Mouse (Mus musculus): ENCODE measurements at regions not wholly inside any gene's neighbourhood (a gene's known extent, or its start where the extent isn't known, plus 50 kb on each side); places are given as distances from the start of the nearest gene placed in this dataset.

- no peaks in the 10 kb centered on the region for H3K4me1 ChIP-seq (ENCODE audit: control insufficient read depth, insufficient read depth, low read length)
- no peak overlapping the region for H3K4me3 ChIP-seq (replicated peaks; ENCODE audit: control insufficient read depth, low read depth, low read length)
- no peak overlapping the region for H3K27ac ChIP-seq (ENCODE audit: control insufficient read depth, insufficient read depth, low read depth, low read length, poor library complexity)
- TF ChIP-seq CTCF (IDR thresholded peaks at IDR 0.05; ENCODE audit: control insufficient read depth, insufficient read depth, low read length) (no peak), POLR2A (IDR thresholded peaks at IDR 0.05; ENCODE audit: borderline replicate concordance, control insufficient read depth, low read depth, low read length) (no peak)
Observed at GRCm38 (mm10) chr12:16222205-16222604, 388.6 kb downstream of the Lpin1 start.

DNA sequence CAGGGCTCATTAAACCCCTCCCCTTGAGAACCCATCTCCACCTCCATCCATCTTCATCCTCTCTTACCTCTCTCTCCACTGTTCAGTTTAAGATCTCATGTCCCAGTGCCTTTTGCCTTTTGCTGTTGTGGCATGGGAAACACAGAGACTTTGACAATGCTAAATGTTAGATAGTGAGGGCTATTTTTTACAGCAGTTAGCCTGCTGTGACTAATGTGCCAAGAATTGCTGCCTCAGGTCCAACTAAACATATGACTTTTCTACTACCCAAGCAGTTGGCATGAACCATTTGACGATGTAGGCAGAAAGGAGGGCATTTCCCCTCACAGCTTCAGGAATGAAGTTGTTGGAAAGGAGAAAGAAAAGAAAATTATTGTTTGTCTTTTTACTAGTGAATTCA lies 389.6 kb downstream of the Lpin1 start:
- Histone ChIP-seq H3K4me3 (replicated peaks; ENCODE audit: control insufficient read depth, low read depth, low read length) (no peak overlapping the region), H3K4me1 (ENCODE audit: control insufficient read depth, insufficient read depth, low read length) (no peaks in the 10 kb centered on the region), H3K27ac (ENCODE audit: control insufficient read depth, insufficient read depth, low read depth, low read length, poor library complexity) (no peak overlapping the region)
- WGBS: 83% methylated on average over 1 of the region's 1 CpGs
- TF ChIP-seq POLR2A (IDR thresholded peaks at IDR 0.05; ENCODE audit: borderline replicate concordance, control insufficient read depth, low read depth, low read length) (no peak), CTCF (IDR thresholded peaks at IDR 0.05; ENCODE audit: control insufficient read depth, insufficient read depth, low read length) (no peak)

DNA sequence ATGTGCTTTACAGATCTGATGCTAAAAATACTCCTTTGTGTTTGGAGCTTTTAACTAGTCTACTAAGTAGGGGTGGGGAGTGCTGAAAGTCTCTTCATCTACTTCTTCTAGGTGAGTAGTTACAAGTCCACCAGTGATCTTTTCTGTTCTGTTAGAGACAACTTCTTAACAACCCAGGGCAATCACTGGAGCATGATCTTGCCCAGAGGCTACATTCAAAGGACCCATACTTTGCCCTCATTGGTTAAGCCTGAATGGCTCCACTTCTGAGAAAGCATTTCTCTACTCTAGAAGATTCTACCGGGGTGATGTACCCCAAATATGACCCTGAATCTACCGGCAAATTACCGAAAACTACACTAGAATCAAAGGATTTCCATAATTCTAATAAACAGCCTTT lies 390.2 kb downstream of the Lpin1 start:
- TF ChIP-seq CTCF (IDR thresholded peaks at IDR 0.05; ENCODE audit: control insufficient read depth, insufficient read depth, low read length) (no peak), POLR2A (IDR thresholded peaks at IDR 0.05; ENCODE audit: borderline replicate concordance, control insufficient read depth, low read depth, low read length) (no peak)
- Histone ChIP-seq H3K27ac (ENCODE audit: control insufficient read depth, insufficient read depth, low read depth, low read length, poor library complexity) (no peak overlapping the region), H3K4me3 (replicated peaks; ENCODE audit: control insufficient read depth, low read depth, low read length) (no peak overlapping the region), H3K4me1 (ENCODE audit: control insufficient read depth, insufficient read depth, low read length) (no peaks in the 10 kb centered on the region)
- WGBS: 85% methylated on average over 3 of the region's 3 CpGs

DNA sequence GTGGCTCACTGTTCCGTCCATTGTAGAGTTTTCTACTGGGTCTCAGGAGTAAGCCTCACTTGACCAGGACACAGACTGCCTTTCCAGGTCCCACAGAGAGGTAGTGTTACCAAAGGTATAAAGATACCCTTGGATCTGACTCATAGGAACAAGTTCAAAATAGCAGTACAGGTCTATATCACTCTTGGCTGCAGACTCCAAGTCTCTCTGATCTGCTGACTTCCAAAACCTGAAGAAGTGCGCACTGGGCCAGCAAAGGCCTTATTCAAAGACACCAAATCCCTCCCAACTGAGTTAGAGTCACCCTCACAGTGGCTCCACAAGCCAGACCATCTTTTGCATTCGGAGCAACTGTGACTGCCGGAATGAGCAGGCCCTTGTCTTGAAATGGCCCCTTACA lies 391.9 kb downstream of the Lpin1 start:
- no peak overlapping the region for H3K4me3 ChIP-seq (replicated peaks; ENCODE audit: control insufficient read depth, low read depth, low read length)
- WGBS: 86% methylated on average over 4 of the region's 4 CpGs

GRCm38 (mm10) chr12:16210553-16210952 lies 393.8 kb upstream of the Trib2 start:
- H3K27ac ChIP-seq (ENCODE audit: control insufficient read depth, insufficient read depth, low read depth, low read length, poor library complexity): no peak overlapping the region
- H3K4me3 ChIP-seq (replicated peaks; ENCODE audit: control insufficient read depth, low read depth, low read length): no peak overlapping the region
- no peak for TF ChIP-seq POLR2A (IDR thresholded peaks at IDR 0.05; ENCODE audit: borderline replicate concordance, control insufficient read depth, low read depth, low read length)
- no peaks in the 10 kb centered on the region for H3K4me1 ChIP-seq (ENCODE audit: control insufficient read depth, insufficient read depth, low read length)
- 15% methylated on average over 4 of the region's 4 CpGs for whole genome bisulfite sequencing

More for the DNA sequence above, 391.9 kb downstream of the Lpin1 start:
- H3K27ac ChIP-seq (ENCODE audit: control insufficient read depth, insufficient read depth, low read depth, low read length, poor library complexity): no peak overlapping the region
- TF ChIP-seq POLR2A (IDR thresholded peaks at IDR 0.05; ENCODE audit: borderline replicate concordance, control insufficient read depth, low read depth, low read length) (no peak), CTCF (IDR thresholded peaks at IDR 0.05; ENCODE audit: control insufficient read depth, insufficient read depth, low read length) (no peak)
- H3K4me1 ChIP-seq (ENCODE audit: control insufficient read depth, insufficient read depth, low read length): no peaks in the 10 kb centered on the region

GRCm38 (mm10) chr12:16210111-16210510 lies 393.4 kb upstream of the Trib2 start:
- 74% methylated on average over 2 of the region's 2 CpGs for WGBS
- no peak for TF ChIP-seq POLR2A (IDR thresholded peaks at IDR 0.05; ENCODE audit: borderline replicate concordance, control insufficient read depth, low read depth, low read length)
- TF ChIP-seq CTCF (IDR thresholded peaks at IDR 0.05; ENCODE audit: control insufficient read depth, insufficient read depth, low read length): no peak
- H3K27ac ChIP-seq (ENCODE audit: control insufficient read depth, insufficient read depth, low read depth, low read length, poor library complexity): no peak overlapping the region

DNA sequence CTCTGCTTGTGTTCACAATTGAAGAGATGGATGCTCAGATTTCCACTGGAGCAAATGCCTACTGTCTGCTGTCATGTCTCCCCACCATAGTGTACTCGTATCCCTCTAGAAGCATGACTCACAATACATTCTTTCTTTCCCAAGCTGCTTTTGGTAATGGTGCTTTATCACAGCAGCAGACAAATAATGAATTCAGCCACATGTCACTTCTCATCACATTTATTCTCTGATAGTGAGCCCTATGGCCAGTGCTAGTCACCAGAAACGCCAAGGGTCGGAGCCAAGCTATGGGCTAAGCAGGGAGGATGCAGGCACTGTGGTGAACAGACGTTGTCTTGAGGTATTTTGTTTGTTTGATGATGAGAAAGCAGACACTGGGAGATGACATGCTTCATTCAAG lies 388.2 kb upstream of the Trib2 start:
- H3K27ac ChIP-seq (ENCODE audit: control insufficient read depth, insufficient read depth, low read depth, low read length, poor library complexity): no peak overlapping the region
- no peaks in the 10 kb centered on the region for H3K4me1 ChIP-seq (ENCODE audit: control insufficient read depth, insufficient read depth, low read length)
- 76% methylated on average over 4 of the region's 4 CpGs for WGBS
- no peak for TF ChIP-seq POLR2A (IDR thresholded peaks at IDR 0.05; ENCODE audit: borderline replicate concordance, control insufficient read depth, low read depth, low read length)
- no peak for TF ChIP-seq CTCF (IDR thresholded peaks at IDR 0.05; ENCODE audit: control insufficient read depth, insufficient read depth, low read length)
- no peak overlapping the region for H3K4me3 ChIP-seq (replicated peaks; ENCODE audit: control insufficient read depth, low read depth, low read length)

More at GRCm38 (mm10) chr12:16210111-16210510, 393.4 kb upstream of the Trib2 start:
- Histone ChIP-seq H3K4me3 (replicated peaks; ENCODE audit: control insufficient read depth, low read depth, low read length) (no peak overlapping the region), H3K4me1 (ENCODE audit: control insufficient read depth, insufficient read depth, low read length) (no peaks in the 10 kb centered on the region)

GRCm38 (mm10) chr12:16196917-16197316 lies 380.2 kb upstream of the Trib2 start:
- H3K4me1 ChIP-seq (ENCODE audit: control insufficient read depth, insufficient read depth, low read length): no peaks in the 10 kb centered on the region
- TF ChIP-seq CTCF (IDR thresholded peaks at IDR 0.05; ENCODE audit: control insufficient read depth, insufficient read depth, low read length): no peak
- TF ChIP-seq POLR2A (IDR thresholded peaks at IDR 0.05; ENCODE audit: borderline replicate concordance, control insufficient read depth, low read depth, low read length): no peak
- H3K27ac ChIP-seq (ENCODE audit: control insufficient read depth, insufficient read depth, low read depth, low read length, poor library complexity): no peak overlapping the region
- H3K4me3 ChIP-seq (replicated peaks; ENCODE audit: control insufficient read depth, low read depth, low read length): no peak overlapping the region
- 62% methylated on average over 2 of the region's 2 CpGs for WGBS

DNA sequence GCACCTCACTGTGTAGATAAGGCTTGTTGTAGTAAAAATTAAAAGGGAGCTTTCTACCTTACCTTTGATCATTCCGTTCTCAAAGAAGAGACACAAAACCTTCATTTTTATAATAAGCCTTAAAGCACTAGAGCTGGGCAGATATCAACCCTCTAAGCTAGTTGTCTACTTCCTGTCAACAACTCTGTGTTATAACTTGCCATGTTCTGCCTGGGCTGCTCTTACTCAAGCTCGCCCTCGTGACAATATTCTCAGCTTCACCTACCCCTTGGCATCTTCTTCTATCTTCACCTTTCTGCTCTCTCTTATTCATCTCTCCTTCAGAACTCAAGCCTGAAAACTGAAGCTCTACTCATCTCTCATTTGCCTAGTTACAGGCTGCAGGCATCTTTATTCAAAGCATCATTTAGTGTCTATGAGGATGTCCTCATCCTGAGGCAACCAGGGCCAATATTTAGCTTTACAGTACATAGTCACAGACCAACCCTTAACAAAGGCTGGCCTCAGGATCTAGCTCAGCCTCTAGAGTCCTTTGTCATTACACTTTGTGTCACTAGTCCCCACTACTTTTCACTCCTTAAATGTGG lies 375.2 kb upstream of the Trib2 start:
- Histone ChIP-seq H3K4me1 (ENCODE audit: control insufficient read depth, insufficient read depth, low read length) (no peaks in the 10 kb centered on the region; the same call in 1 of the 2 replicates), H3K27ac (ENCODE audit: control insufficient read depth, insufficient read depth, low read depth, low read length, poor library complexity) (no peak overlapping the region), H3K4me3 (replicated peaks; ENCODE audit: control insufficient read depth, low read depth, low read length) (no peak overlapping the region)
- 59% methylated on average over 3 of the region's 3 CpGs for WGBS
- TF ChIP-seq POLR2A (IDR thresholded peaks at IDR 0.05; ENCODE audit: borderline replicate concordance, control insufficient read depth, low read depth, low read length) (no peak), CTCF (IDR thresholded peaks at IDR 0.05; ENCODE audit: control insufficient read depth, insufficient read depth, low read length) (no peak)
